Mouse (Mus musculus): Measurements from ENCODE around the gene Mrps35.

The Mrps35 gene

DNA sequence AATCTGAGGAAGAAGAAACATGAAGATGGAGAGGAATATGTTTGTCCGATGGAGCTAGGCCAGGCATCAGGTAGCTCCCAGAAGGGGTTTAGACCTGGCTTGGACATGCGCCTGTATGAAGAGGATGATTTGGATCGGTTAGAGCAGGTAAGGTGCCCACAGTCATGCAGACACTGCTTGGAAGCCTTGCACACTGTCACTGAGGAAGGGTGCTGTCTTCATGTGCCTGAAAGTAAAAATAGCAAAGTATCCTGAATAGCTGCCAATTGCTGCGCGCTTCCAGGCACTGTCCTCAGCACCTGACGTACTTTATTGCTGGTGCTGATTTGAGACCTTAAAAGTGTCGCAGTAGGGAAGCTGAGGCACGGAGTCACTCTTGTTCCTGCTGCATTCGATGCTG, 13.0 kb upstream of the Mrps35 start:
- no peak for DNase-seq (ENCODE audit: low read depth in 1 of 2, low spot score in 2 of 2)

DNA sequence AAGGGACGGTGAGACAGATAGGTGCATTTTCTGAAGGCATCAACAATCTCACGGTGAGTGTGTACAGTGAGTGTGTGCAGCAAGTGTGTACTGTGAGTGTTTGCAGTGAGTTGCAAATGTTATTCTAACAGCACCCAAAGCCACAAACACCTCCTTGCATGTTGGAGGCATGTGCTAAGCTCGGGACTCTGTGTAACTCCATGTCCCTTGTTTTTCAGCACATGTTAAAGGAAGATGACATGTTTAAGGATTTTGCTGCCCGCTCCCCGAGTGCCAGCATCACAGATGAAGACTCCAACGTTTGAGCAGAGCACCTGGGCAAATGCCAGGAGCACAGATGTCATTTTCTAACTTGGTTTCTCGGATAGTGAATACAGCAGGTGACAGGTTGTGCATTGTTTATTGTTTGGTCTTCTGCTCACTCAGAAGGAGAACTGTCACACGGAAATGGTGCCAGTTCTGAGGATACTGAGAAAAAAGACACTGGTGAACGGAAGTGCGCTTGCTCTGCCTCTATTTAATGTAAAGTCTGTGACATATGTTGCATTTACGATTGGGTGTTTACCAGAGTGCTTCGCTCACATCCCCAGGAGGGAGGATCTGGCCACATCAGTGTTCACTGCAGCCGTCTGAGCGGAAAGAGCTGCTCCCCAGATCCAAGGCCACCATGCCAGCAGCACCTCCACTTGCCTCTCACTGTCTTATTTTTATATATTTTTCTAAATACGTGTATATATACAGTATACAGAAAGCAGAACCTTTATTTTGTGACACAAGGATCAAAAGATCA, 12.3 kb upstream of the Mrps35 start:
- DNase-seq (ENCODE audit: low read depth in 1 of 2, low spot score in 2 of 2), result no peak

DNA sequence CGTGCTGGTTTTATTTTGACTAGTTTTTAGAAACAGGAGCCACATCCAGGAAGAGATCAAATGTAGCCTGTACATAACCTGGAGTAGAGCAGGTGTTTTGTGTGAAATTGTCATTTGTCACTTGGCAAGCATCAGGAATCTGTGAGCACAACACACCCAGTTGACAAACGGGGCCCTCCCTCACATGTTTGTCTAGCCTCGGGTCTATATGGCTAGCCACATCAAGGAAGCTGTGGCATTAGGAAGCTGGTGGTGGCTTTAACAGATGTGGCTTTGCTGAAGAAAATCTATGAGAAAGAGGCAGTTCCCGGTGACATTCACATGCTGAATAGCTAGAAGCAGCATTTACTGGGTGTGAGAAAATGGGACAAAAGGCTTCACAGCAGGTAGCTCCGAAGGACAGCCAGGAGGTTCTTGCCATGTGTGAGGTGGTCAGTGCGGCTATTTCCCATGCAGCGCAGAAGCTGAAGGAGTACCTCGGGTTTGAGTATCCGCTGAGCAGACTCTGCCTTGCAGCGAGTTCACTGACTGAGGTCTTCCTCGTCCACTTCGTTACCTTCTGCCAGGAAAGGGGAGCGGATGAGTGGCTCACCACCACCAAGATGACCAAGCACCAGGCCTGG, 10.2 kb upstream of the Mrps35 start, which contains the start of gene Rep15:
Gene Rep15, plus strand, starts transcription at position 282 of the 623 bp plus-strand sequence.
- DNase-seq (ENCODE audit: low read depth in 1 of 2, low spot score in 2 of 2), result no peak

DNA sequence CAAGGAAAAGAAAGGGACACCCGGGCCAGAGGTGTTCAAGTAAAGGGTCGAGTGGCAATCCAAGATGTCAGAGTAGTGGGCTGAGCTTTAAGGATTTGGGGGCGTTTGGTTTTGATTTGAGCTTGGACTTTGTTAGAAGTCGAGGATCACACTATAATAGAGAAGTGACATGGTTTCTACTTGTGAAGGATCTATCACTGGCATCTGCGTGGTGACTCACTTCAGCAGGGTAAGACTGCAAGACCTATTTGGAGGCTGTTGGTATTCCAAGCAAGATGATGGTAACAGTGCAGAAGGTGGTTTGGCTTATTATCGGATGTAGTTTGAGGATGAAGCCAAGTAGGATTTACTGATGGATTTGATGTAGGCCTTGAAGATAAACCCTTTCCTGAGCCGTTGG, 1.1 kb downstream of the Mrps35 start:
- DNase-seq (ENCODE audit: low read depth in 1 of 2, low spot score in 2 of 2), result no peak

DNA sequence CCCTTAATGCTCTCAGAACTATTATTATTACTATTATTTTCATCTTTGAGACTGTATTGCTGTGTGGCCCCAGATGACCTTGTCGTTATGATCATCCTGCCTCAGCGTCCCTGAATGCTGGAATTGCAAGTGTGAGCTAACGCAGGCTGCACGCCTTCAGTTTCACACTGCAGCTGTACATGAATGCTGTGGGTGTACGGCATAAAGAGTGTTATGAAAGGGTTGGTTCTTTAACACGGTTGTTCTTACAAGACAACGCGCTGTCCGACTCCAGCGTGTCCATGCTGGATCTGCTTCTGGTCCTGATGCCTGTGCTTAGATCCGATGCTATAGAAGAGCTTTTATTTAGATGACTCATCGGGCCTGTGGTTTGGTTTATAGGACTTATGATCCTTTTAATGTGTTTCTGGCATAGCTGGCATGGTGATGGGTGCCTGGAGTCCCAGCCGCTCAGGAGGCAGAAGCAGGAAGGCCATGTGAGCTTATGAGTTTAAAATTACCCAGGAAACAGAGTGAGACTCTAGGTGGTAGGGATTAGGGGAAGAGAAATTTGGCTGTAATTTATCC, 6.8 kb downstream of the Mrps35 start:
- no peak for DNase-seq (ENCODE audit: low read depth in 1 of 2, low spot score in 2 of 2)

DNA sequence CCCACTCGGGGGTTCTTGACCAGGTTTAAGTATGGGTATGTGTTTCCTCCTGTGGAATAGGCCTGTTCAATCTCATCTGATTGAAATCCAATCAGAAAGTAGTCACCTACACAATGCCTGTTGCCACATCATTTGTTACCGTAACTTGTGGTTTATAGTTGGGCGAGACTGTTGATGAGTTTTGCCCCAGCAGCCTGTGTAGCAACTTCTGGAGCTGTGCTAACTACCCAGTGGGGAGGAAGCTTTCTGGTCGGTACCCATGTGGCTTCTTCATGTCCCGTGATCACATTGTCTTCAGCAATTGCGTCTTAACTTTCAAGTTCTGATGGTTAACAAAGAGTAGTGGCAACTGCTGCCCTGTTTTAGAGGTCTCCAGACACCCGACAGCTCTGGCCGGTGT, 9.1 kb downstream of the Mrps35 start:
- DNase-seq (ENCODE audit: low read depth in 1 of 2, low spot score in 2 of 2), result no peak

DNA sequence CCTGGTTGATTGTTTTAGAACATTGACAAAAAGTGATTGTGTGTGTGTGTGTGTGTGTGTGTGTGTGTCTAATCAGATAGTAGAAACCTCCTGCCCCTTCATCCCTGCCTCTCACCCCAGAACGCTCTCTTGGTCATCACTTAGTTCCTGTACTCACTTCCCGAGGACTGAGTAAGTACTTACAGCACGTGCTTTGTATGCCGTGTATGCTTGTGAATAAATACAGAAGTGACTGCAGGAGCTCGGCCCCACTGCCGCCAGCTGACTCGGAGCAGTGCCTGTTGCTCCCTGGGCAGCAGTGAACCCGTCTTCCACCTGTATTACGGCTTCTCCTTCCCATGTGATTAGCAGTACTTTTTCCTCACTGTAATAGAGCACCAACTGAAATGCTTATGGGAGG, 9.9 kb downstream of the Mrps35 start:
- DNase-seq (ENCODE audit: low read depth in 1 of 2, low spot score in 2 of 2), result no peak

DNA sequence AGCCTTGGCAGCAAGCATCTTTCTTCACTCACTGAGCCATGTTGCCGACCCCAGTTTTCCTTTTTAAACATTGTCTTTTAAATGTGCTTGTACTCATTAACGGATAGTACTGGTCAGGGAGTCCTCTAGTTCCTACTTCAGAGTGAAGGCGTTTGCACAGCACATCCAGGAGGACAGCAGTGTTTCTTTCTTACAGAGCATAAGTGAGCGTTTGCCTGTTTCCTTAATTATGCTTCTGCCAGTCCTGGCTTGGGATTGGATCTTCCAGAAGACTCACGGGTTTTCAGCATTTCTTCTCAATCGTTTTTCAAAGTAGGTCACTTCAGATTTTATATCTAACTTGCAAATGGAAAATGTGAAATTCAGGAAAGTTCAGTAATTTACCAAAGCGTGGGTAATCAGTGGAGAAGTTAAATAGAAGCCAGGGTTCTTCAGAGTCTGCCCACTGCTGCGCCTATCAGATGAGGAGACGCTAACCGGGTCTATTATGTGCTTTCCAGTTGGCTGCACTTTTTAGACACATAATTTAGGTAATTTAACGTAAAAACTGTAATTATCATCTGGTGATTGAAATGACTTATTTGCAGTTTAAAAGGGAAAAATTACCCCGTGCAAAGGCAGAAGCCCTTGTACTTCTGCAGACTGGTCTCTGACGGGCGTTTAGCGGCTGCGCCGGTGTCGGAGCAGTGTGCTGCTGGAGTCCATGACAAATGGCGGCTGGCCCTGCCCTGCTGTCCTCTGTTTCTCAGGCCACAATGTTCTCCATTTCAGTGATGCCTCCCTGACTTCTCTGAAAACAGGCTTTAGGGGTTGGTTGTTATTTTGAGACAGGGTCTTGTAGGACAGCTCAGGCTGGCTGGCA, 11.5 kb downstream of the Mrps35 start:
- DNase-seq (ENCODE audit: low read depth in 1 of 2, low spot score in 2 of 2), result no peak

DNA sequence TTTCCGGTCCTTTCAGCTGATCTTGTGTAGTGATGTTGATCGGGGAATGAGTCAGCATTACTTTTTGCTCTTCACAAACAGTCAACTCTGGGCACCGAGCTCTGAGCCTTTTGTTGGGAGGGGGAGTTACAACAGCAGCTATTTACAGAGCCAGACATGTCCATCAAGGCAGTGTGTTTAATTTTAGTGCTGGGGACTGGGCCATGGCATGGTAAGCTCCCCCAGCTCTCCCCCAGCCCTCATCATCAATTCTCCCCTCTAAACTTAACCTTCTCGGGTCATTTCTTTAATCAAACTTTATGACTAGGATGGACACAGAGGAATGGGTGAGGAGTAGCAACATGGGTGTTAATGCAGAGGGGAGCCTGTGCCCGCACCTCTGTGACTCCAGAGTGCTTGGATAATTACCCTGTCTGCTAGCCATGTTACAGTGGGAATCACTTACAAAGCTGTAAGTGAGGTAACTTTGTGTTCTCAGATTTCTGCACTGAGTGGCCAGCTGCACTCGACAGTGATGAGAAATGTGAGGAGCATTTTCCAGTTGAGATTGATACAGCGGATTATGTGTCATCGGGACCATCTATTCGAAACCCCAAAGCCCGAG, 12.9 kb downstream of the Mrps35 start:
- no peak for DNase-seq (ENCODE audit: low read depth in 1 of 2, low spot score in 2 of 2)

DNA sequence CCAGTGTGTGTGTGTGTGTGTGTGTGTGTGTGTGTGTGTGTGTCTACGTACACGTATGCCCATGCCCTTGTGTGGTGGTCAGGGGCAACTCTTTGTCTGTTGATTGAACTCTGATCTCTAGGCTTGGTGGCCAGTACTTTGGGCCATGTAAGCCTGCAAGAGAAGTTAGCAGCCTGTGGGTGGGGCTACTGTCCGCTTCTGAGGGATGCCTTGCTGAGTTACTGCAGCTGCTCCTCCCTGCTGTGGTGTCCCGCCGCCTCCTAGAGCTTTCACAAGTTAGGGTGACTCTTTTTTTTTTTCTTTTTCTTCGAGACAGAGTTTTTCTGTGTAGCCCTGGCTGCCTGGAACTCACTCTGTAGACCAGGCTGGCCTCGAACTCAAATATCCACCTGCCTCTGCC, 16.8 kb downstream of the Mrps35 start:
- no peak for DNase-seq (ENCODE audit: low read depth in 1 of 2, low spot score in 2 of 2)

DNA sequence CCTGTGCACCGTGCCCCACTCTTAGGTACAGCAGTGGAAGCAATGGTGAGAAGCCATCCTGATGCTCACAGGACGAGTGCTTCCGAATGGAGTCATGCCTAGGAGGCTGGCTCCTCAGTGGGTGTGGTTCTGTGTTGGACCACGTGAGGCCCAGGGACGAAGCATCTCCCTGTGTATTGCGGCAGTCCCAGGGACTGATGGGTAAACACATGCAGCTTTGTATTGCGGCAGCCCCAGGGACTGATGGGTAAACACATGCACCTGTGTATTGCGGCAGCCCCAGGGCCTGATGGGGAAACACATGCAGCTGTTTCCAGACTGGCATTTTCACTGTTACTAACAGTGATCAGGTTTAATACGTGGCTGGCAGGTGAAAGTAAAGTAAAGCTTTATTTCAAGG, 19.1 kb downstream of the Mrps35 start:
- DNase-seq (ENCODE audit: low read depth in 1 of 2, low spot score in 2 of 2), result no peak

DNA sequence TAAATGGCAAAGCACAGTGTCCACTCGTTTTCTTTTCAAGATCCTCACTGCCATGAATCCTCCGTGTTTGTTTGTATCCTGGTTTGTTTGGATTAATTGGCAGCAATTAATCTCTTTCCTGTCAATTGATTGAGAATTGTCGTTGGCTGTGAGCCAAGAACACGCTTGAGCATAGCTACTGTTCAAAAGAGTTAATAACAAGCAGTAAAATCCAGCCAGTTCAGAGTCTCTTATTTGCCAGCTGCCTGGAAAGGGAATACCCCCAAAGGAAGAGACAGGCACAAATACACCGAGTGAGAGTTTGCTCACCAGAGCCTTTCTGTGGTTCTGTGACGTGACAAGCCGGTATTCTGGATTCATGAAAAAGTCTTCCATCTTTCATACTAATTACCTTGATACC, 19.5 kb downstream of the Mrps35 start:
- DNase-seq (ENCODE audit: low read depth in 1 of 2, low spot score in 2 of 2), result no peak

DNA sequence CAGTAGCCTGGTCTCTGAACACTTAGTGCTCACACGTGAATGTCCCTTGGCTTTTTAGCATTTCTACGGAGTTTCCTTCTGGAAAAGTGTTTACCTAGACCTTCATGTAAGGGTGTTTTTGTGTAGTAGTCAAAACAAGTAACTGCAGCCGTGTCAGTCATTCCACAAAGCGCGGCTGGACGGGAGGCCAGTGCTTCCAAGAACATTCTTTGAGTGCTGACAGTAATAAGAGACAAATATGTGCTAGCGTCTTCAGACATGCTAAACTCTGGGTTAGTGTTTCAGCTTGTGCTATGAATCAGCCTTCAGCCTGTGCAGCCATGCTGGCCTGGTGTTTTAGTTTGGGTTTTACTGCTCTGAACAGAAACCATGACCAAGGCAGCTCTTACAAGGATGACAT, 20.1 kb downstream of the Mrps35 start:
- no peak for DNase-seq (ENCODE audit: low read depth in 1 of 2, low spot score in 2 of 2)

DNA sequence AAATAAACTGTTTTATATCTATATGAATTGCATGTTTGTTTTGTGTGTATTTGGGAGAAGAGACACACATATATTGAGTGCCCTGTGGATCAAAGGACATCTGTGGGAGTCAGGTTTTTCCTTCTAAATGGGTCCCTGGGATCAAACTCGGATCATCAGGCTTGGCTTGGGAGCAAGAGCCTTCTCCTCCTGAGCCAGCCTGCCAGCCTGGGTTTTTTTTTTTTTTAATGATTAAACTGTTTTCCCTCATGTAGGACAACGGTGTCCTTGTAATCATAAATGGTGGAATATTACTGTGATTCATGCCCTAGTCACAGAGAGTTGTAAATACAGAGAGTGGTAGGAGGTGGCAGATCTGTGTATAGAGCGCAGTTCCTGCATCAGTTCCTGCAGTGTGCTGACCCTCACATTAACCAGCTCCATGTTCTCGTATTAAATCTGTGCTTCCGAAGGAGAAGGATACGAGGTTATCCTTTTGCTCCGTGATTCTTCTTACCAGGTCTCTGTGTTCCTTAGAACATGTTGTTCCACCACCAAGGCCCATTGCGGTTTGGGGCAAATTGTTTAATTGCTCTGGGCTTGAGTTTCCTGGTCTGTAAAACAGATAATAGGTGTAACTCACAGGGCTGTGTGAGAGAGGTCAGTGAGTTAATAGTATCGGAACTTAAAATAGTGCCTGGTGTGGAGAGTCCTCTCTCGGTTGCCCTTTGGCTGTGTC, 21.8 kb downstream of the Mrps35 start:
- DNase-seq (ENCODE audit: low read depth in 1 of 2, low spot score in 2 of 2), result no peak

DNA sequence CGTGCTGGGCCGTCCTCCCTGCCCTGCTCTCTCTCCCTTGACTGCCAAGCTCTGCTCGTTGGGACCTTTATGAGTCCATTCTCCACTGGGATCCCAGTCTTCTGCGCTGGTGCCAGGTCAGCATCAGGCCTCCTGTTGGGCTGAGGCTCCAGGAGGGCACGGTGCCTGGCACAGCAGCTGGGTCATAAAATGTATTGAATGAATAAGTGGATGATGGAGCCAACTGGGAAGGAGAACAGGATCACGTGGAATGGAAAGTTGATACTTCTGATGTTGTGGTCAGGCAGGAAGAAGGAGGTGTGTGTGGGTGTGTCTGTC, 22.3 kb downstream of the Mrps35 start:
- DNase-seq (ENCODE audit: low read depth in 1 of 2, low spot score in 2 of 2), result no peak

DNA sequence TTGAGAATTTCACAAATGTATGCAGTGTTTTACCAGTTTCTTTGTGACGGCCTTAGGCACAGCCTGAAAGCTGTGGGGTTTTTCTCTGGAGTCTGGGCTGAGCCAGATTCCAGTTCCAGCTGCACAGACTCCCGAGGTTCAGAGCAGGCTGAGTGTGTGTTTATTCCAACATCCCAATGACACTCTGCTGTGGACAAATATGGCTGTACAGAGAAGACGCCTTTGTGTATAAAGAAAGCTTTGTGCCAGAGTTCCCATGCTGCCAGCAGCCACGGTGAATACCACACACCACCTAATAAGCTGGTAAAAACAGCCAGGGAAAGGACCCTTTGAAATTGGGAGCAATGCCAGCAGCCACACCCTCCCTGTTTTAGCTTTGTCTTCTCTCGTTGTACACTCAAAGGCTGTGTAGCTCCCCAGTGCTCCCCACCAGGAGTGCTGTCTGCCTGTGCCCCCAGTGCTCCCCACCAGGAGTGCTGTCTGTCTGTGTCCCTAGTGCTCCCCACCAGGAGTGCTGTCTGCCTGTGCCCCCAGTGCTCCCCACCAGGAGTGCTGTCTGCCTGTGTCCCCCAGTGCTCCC, 33.3 kb downstream of the Mrps35 start:
- no peak for DNase-seq (ENCODE audit: low read depth in 1 of 2, low spot score in 2 of 2)

DNA sequence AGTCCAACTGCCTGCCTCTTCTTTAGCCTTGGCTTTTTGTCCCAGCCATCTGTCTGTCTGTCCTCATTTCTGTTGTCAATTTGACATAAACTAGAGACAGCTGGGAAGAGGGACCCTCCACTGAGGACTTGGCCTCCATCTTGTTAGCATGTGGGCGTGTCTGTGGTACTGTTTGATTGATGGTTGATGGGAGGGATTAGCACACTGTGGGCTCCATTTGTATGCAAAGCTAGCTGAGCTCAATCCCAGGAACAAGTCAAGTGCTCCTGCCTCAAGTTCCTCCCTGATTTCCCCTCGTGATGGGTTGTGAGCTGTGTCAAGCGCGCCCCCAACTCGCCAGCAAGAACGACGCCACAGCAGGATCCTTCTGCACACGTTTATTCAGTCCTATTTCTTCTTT, 34.3 kb downstream of the Mrps35 start:
- DNase-seq (ENCODE audit: low read depth in 1 of 2, low spot score in 2 of 2), result no peak

DNA sequence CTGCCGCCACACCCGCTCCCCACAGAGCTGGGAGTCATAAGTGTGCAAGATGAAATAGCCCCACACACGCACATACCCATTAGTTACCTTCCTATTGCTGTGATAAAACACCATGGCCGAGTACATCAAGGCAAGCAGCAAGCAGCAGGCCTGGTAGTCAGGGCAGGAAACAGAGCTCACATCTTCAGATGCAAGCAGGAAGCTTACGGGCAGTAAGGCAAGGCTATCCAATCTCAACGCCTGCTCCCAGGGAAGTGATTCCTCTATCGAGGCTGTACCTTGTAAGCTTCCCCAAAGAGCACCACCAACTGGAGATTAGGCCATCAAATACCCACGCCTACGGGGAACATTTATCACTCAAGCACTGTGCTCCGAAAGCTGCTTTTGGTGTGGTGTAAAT, 37.4 kb downstream of the Mrps35 start:
- no peak for DNase-seq (ENCODE audit: low read depth in 1 of 2, low spot score in 2 of 2)

DNA sequence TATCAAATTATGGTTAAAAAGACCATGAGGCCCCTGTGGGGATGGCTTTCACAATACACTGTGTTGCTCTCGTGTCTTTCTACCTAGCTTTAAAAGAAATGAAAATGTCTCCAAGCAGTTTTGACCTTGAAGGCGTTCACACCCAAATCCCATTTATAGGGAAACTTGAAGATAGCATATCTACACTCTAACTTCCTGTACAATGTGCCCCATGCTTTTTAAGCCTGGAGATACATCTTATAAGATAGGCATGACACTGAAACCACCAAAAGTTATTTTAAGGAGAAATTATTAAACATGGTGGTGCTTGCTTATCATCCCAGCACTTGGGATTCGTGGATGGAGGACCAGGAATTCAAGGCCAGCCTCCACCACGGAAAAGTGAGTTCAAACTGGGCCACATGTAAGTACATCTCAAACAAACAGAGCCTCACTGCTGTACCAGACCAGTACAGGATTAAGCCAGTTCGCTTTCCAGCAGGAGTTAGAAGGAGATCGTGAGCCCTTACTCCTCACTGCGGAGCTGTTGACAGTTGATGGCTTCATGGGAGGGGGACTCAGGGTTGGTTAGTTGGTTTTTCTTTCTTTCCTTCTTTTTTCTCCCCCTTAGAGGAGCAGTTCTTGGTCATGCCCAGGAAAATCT, 43.0 kb downstream of the Mrps35 start:
- DNase-seq (ENCODE audit: low read depth in 1 of 2, low spot score in 2 of 2), result no peak
